Mouse (Mus musculus) stomach, embryonic 14.5 days (tissue): ENCODE data around the gene Ankrd9. TPM values are rescaled to one million over a fixed set of nuclear protein-coding genes. Genes with fewer than 3 reads are reported as not detected.

Source experiments
- ATAC-seq: fragments of 200-750 bp; cut with Nextera tagmentation; 2 replicates; pipeline ENCODE4 v1.8.0; 2017; ENCODE audit warnings: low read depth, moderate TSS enrichment; ENCODE audit not compliant: insufficient number of reproducible peaks, insufficient read depth, low FRiP score
- H3K27ac ChIP-seq: fragments of 300-500 bp; sonication (generic); 2 replicates; pipeline ENCODE4 v1.5.1; 2014; ENCODE audit warnings: mild to moderate bottlenecking, low read length, moderate library complexity, mixed read lengths
- H3K27me3 ChIP-seq: fragments of 300-500 bp; sonication (generic); 2 replicates; pipeline ENCODE4 v1.6.1; 2014; ENCODE audit warnings: low read length, control low read depth, mixed read lengths; ENCODE audit not compliant: control insufficient read depth, insufficient read depth
- H3K36me3 ChIP-seq: fragments of 300-500 bp; sonication (generic); 2 replicates; pipeline ENCODE4 v1.6.1; 2014; ENCODE audit warnings: mild to moderate bottlenecking, control low read depth, low read length, moderate library complexity, mixed read lengths; ENCODE audit not compliant: control insufficient read depth, insufficient read depth
- H3K4me1 ChIP-seq: fragments of 300-500 bp; sonication (generic); 2 replicates; pipeline ENCODE4 v1.6.1; 2014; ENCODE audit warnings: low read length, control low read depth, mixed read lengths; ENCODE audit not compliant: control insufficient read depth, insufficient read depth
- H3K4me2 ChIP-seq: fragments of 300-500 bp; sonication (generic); replicated peaks from 2 replicates; pipeline ENCODE4 v1.6.1; 2014; ENCODE audit warnings: low read depth, low read length, control low read depth
- H3K4me3 ChIP-seq: fragments of 300-500 bp; sonication (generic); 2 replicates; pipeline ENCODE4 v1.5.1; 2014; ENCODE audit warnings: low read depth, low read length, control low read depth
- H3K9ac ChIP-seq: fragments of 300-500 bp; sonication (generic); replicated peaks from 2 replicates; pipeline ENCODE4 v1.6.1; 2014; ENCODE audit warnings: low read depth, mild to moderate bottlenecking, control low read depth, low read length, moderate library complexity, mixed read lengths
- H3K9me3 ChIP-seq: fragments of 300-500 bp; sonication (generic); 2 replicates; pipeline ENCODE4 v1.6.1; 2016; ENCODE audit warnings: low read depth, low read length, control low read depth; ENCODE audit not compliant: control insufficient read depth
- WGBS: fragments of 180-500 bp; shearing (Covaris S2); extraction: QIAGEN DNeasy Blood & Tissue Kit; methylation state at CpG from one replicate; pipeline ENCODE4 v1.1.7; 2014; 5-methylcytosine and 5-hydroxymethylcytosine counted together
- polyA plus RNA-seq: library from polyadenylated mRNA; unstranded; fragments of >200 nt; fragmentation: Nextera tagmentation; extraction: Ambion mirVana; gene quantifications from 2 replicates; pipeline ENCODE4 v1.2.1, GENCODE M21; 2014

The Ankrd9 gene
- polyA plus RNA-seq, 1 experiment from 2014 or later = 10.3 TPM

DNA sequence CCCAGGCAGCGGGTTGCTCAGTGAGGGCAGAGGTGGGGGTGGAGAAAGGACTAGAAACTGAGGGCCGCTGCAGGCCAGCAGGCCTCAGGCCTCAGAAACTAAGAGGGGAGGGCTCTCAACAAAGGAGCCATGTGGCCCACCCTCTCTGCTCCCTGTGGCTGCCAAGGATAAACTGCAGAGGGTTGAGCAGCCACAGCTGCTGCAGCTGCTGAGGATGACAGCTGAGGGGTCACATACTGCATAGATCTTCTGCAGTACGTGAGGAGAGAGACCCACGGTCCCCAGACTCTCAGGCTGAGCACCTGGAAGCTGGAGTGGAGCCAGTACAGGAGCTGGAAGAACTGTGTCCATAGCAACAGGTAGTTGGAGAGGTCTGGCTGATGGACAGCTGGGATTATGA, 5.8 kb upstream of the Ankrd9 start:
- Histone ChIP-seq H3K4me1 (peaks cover 13% of the 10 kb centered on the region), H3K9me3 (no peaks in the 10 kb centered on the region), H3K27ac (peak overlapping the region; percentile 48; the same call in 1 of the 2 replicates), H3K27me3 (no peaks in the 10 kb centered on the region), H3K9ac (no peak overlapping the region), H3K4me2 (no peak overlapping the region), H3K4me3 (no peak overlapping the region), H3K36me3 (no peaks in the 10 kb centered on the region)
- WGBS = 33% methylated on average over 4 of the region's 4 CpGs
- ATAC-seq = peak; percentile 81

DNA sequence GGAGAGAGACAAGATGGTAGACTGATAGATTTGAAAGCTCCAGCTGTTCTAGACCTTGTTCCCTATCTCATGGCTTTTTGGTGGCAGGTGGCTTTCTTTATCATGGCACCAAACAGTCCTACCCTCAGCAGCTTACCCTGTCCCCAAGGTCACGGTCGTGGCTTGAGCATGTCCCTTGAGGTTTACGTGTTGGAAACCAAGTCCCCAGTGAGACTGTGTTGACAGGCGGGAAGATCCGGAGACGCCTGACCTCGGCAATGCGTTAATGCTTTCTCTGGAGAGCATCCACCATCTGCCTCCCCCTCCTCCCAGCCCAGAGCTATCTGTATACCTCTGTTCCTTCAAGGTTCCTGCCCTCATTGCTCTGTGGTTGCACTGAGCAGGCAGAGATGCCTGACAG, 4.9 kb upstream of the Ankrd9 start:
- WGBS = 65% methylated on average over 8 of the region's 8 CpGs
- peak overlapping the region; percentile 48; the same call in 1 of the 2 replicates for H3K27ac ChIP-seq

DNA sequence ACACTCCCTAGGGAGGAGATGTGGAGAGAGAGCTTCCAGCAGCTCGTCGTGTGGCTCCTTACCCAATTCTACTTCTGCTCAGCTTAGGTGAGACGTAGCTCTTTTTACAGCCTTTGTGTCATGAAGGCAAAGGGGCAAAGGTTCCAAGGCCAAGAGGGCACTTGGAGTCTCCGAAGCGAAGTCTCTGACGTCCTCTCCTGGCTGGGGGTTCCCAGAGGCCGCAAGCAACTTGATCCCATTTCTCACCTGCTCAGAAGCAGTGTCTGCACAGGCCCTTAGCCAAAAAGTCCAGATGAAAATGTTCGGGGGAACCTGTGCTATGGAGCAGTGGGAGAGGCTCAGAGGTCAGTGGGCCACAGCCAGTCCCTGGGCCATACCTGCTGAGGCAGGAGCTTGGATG, 4.2 kb upstream of the Ankrd9 start:
- Histone ChIP-seq H3K27ac (no peak overlapping the region), H3K4me3 (no peak overlapping the region), H3K4me1 (peaks cover 13% of the 10 kb centered on the region)

More for the DNA sequence above, 4.9 kb upstream of the Ankrd9 start:
- ATAC-seq = no peak
- Histone ChIP-seq H3K9ac (no peak overlapping the region), H3K4me1 (peaks cover 13% of the 10 kb centered on the region), H3K27me3 (no peaks in the 10 kb centered on the region), H3K9me3 (no peaks in the 10 kb centered on the region), H3K36me3 (no peaks in the 10 kb centered on the region), H3K4me3 (no peak overlapping the region), H3K4me2 (no peak overlapping the region)

DNA sequence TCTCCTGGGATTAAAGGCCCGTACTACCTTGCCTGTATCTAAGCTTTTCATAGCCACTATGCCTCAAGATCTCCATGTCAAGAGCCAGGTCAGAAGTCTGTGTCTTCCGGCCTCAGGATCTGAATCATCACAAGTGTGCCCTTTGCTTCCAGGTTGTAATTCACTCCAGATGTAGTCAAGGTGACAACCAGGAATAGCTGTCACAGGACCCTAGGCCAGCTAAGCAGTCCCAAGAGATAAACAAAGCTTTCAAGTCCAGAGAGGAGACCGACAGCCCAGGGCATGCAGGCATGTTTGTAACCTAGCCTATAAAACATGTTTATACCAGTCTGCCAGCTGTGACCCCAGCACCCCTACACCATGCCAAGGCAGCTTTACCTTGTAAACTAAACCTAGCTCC, 2.9 kb upstream of the Ankrd9 start:
- Histone ChIP-seq H3K27me3 (no peaks in the 10 kb centered on the region), H3K9ac (no peak overlapping the region), H3K4me3 (no peak overlapping the region), H3K9me3 (no peaks in the 10 kb centered on the region), H3K36me3 (peaks cover 4% of the 10 kb centered on the region; the same call in 1 of the 2 replicates), H3K27ac (no peak overlapping the region), H3K4me2 (no peak overlapping the region), H3K4me1 (peaks cover 13% of the 10 kb centered on the region)
- WGBS = 80% methylated on average over 3 of the region's 3 CpGs
- ATAC-seq = no peak

More for the DNA sequence above, 4.2 kb upstream of the Ankrd9 start:
- H3K9ac ChIP-seq = no peak overlapping the region
- no peak for ATAC-seq
- H3K9me3 ChIP-seq = no peaks in the 10 kb centered on the region
- H3K36me3 ChIP-seq = no peaks in the 10 kb centered on the region
- no peak overlapping the region for H3K4me2 ChIP-seq
- no peaks in the 10 kb centered on the region for H3K27me3 ChIP-seq
- WGBS = 78% methylated on average over 8 of the region's 8 CpGs

DNA sequence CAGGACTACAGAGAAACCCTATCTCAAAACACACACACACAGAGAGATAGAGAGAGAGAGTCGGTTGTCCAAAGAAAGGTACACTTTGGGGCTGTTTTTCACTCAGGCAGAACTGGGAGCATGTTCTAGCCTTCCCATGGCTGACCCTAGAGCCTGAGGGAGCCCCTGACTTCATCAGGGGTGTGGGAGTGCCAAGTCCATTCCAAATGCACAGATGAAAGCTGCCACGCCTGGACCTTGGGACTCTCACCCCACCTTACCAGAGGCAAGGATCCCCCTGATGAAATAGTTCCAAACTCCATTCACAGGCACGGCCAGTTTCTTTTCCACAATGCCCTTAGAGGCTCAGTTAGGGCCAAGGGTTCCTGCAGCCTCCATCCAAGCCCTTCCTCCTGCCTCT, 968 bp upstream of the Ankrd9 start:
- no peaks in the 10 kb centered on the region for H3K9me3 ChIP-seq
- no peak overlapping the region for H3K9ac ChIP-seq
- H3K4me1 ChIP-seq = peaks cover 9% of the 10 kb centered on the region
- peak overlapping the region; percentile 96; the same call in 1 of the 2 replicates for H3K4me2 ChIP-seq
- H3K36me3 ChIP-seq = peaks cover 7% of the 10 kb centered on the region
- no peak overlapping the region for H3K4me3 ChIP-seq
- 74% methylated on average over 3 of the region's 3 CpGs for WGBS
- no peak for ATAC-seq
- no peaks in the 10 kb centered on the region for H3K27me3 ChIP-seq
- no peak overlapping the region for H3K27ac ChIP-seq

DNA sequence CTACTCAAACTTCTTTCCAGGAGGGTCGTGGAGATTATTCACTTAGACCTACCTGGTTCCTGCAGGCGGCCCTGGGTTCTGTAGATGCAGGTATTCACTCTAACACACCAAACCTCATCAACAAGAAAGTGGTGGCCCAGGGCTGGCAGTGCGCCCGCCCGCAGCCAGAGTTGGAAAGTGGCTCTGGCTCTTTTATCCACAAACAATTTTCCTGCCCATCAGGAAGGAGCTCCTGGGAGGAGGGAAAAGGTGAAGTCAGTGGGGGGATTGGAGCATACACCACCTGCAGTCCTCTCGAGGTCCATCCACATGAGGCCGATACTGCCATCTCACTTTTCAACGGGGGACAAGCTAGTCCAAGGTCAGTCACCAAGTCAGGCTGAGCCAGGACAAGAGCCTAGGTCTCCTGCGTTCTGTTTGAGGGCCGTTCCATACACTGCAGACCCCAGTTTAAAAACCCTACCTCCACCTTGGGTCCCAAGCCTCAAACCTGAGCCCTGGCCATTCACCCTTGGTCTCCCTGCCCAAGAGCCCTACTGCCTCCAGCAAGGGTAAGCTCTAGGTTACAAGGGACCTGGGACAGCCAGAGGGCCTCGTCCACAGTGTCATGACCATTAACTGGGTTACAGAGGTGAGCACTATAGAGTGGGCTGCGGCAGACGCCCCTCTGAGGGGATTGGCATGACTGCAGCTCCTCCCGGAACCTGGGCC, 789 bp downstream of the Ankrd9 start:
- no peak for ATAC-seq
- no peaks in the 10 kb centered on the region for H3K9me3 ChIP-seq
- peak overlapping the region; percentile 72 for H3K9ac ChIP-seq
- peak overlapping the region; percentile 85 for H3K4me3 ChIP-seq
- H3K4me1 ChIP-seq = no peaks in the 10 kb centered on the region
- H3K4me2 ChIP-seq = peak overlapping the region; percentile 96
- 39% methylated on average over 14 of the region's 14 CpGs for WGBS
- H3K27ac ChIP-seq = no peak overlapping the region; the same call in 1 of the 2 replicates
- peaks cover 17% of the 10 kb centered on the region for H3K36me3 ChIP-seq
- H3K27me3 ChIP-seq = no peaks in the 10 kb centered on the region

DNA sequence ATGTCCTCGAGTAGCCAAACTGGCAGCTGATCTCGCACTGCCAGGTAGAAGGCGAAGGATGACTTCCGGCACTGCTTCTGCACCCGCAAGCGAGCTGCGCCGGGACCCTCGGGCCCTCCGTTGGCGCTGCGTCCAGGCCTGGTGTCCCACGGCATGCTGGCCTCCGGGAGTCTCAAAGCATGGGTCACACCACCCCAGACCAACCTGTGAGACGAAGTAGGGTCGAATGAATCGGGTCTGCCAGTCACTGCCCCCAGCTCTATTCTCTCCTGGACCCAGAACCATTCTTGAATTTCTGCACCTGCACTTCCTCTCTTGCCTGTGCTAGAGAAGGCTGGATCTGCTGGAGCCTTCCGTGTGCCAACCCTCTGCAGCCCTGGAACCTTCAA, 1.5 kb downstream of the Ankrd9 start:
- no peak for ATAC-seq
- Histone ChIP-seq H3K27ac (no peak overlapping the region), H3K36me3 (peaks cover 17% of the 10 kb centered on the region), H3K27me3 (no peaks in the 10 kb centered on the region), H3K9ac (no peak overlapping the region), H3K4me2 (no peak overlapping the region), H3K4me3 (no peak overlapping the region), H3K4me1 (no peaks in the 10 kb centered on the region), H3K9me3 (no peaks in the 10 kb centered on the region)
- 95% methylated on average over 18 of the region's 18 CpGs for WGBS

DNA sequence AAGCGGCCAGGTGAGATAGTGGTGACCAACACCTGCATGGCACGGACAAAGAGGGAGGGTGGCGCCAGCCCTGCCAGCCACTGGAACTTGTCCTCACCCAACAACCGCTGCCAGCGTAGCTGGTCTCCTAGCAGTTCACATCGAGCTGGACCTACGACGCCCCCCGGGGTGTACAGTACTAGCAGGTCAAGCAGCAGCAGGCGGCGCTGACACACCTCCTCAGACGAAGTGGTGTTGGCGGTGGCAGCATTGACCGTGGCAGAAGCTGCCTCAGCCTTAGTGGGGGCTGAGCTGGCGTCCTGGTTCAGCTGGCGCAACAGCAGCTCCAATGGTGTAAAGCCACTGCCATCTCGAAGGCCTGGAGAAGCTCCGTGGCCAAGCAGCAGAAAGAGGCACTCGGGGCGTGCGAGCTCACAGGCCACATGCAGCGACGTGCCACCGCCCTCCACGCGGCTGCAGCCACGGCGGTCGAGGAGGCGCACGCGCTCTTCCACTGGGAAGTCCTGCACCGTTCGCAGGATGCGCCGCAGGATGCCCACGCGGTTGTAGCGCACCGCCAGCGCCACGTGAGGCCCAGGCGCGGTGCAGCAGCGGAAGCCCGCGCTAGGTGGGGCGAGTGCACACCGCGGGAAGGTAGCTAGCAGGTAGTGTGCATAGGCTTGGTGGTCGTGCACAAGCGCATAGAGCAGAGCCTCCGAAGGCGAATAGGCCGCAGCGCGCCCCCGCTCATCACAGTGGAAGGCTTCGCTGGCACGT, 2.1 kb downstream of the Ankrd9 start:
- Histone ChIP-seq H3K27me3 (no peaks in the 10 kb centered on the region), H3K36me3 (peaks cover 20% of the 10 kb centered on the region), H3K4me1 (no peaks in the 10 kb centered on the region), H3K4me3 (no peak overlapping the region), H3K27ac (no peak overlapping the region), H3K9ac (no peak overlapping the region), H3K9me3 (no peaks in the 10 kb centered on the region), H3K4me2 (no peak overlapping the region)
- 91% methylated on average over 60 of the region's 60 CpGs for WGBS
- ATAC-seq = no peak
